Mouse (Mus musculus) embryonic fibroblast, embryonic 13.5 days (primary cell): Measurements from ENCODE around the gene Dyrk2.

Experiments
- CTCF ChIP-seq: IDR thresholded peaks from 2 replicates; pipeline ENCODE4 v1.5.1; 2011; ENCODE audit warnings: mild to moderate bottlenecking, control low read depth, low read length, moderate library complexity, borderline replicate concordance; ENCODE audit not compliant: insufficient read depth
- POLR2A ChIP-seq: IDR thresholded peaks from 2 replicates; pipeline ENCODE4 v1.6.1; 2011; ENCODE audit warnings: low read depth, mild to moderate bottlenecking, control low read depth, low read length, moderate library complexity

GRCm38 (mm10) chr10:118810908-118811711 is 58.9 kb downstream of the Dyrk2 start:
- TF ChIP-seq CTCF (no peak), POLR2A (no peak)
